In the genomic region with DNA sequence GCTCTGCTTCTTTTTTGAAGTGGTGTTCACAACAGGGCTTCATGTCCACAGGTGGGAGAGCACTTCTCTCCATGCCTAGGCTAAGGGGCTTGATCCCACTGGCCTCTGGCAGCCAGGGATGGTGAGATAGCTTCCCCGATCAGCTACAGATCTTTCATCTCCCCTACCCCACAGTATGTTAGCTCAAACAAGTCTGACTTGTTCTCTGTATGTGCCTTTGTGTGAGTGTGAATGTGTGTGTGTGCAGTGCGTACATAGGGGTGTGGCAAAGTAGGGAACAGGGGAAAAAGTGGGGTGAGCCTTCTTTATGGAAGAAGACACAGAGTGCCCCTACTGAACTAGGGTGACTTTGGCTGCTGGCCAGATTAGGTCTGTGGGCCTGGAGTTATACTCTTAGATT, we compare ENCODE assay signal across 22 mouse cellular contexts. TPM values are rescaled to one million over a fixed set of nuclear protein-coding genes. Genes with fewer than 3 reads are reported as not detected.
"Had no signal": no experiment of that assay in that cellular context is flagged by ENCODE, and none has a peak within 500 bp of the region (broad histone marks: within the 10 kb centered on the region; RNA-seq: fewer than 3 reads in every experiment).

No protein-coding gene starts in this region.

- H3K4me2 ChIP-seq: kidney, embryonic 15.5 days; liver, embryonic 13.5 days; midbrain, embryonic 11.5 days; neural tube, embryonic 12.5 days; neural tube, embryonic 15.5 days had no signal

- H3K36me3 ChIP-seq: kidney, embryonic 15.5 days; liver, embryonic 13.5 days; neural tube, embryonic 12.5 days; neural tube, embryonic 15.5 days had no signal

- H3K9ac ChIP-seq: kidney, embryonic 15.5 days; liver, embryonic 13.5 days; neural tube, embryonic 12.5 days; neural tube, embryonic 15.5 days had no signal

- H3K4me3 ChIP-seq: kidney, embryonic 15.5 days; left cerebral cortex, adult 2 months; liver, embryonic 13.5 days; neural tube, embryonic 12.5 days; neural tube, embryonic 15.5 days had no signal

- DNase-seq: kidney, adult 8-10 months; kidney, postnatal 10 days; layer of hippocampus, adult 9-11 months; liver, embryonic 13.5 days; lung, adult 2 months; lung, postnatal 14 days; lung, postnatal 4 days; midbrain, embryonic 14.5 days; right cerebral cortex, adult 18-20 months; right cerebral cortex, postnatal 14 days; right cerebral cortex, postnatal 4 days; thymus, postnatal 25 days had no signal

- H3K9me3 ChIP-seq: kidney, embryonic 15.5 days; liver, embryonic 13.5 days; neural tube, embryonic 12.5 days; neural tube, embryonic 15.5 days had no signal

- H3K27ac ChIP-seq: kidney, embryonic 15.5 days; left cerebral cortex, adult 2 months; liver, embryonic 13.5 days; neural tube, embryonic 12.5 days; neural tube, embryonic 15.5 days had no signal

RNA-seq across cellular contexts. Expression of gene Fa2h, which starts 2.8 kb away (rescaled TPM):
- total RNA-seq: megakaryocyte progenitor cell, adult 5-6 weeks; megakaryocyte-erythroid progenitor cell, adult 5-6 weeks had no signal
- polyA plus RNA-seq: limb, embryonic 11.5 days; limb, embryonic 14.5 days; liver, embryonic 13.5 days; midbrain, embryonic 11.5 days; neural tube, embryonic 12.5 days had no signal

RNA-seq across cellular contexts. Expression of gene Mlkl, which starts 52.9 kb away (rescaled TPM):
- total RNA-seq: midbrain, postnatal 0 days had no signal
